ENCODE assay signal across 9 mouse cellular contexts in the genomic region with DNA sequence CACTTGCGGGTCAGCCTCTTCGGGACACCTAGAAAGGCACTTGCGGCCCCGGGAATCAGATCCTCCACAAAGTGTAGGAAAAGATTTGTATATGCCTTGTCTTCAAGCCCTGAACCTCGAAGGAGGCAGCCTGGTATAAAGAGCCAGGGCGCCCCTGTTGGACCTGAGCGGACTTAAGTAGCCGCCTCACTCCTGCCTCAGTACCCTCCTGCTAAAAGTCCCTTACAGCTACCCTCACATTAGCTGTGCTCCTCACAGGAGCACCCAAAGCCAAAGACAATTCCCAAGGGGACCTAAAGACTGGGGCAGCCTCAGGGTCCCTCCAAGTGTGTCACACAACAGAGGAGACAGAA. TPM values are rescaled to one million over a fixed set of nuclear protein-coding genes. Genes with fewer than 3 reads are reported as not detected.
DNase-seq lines count a peak whose midpoint lies in the region; ATAC-seq and TF ChIP-seq lines count a peak whose summit lies in the region.
"Had no signal": no experiment of that assay in that cellular context is flagged by ENCODE, and none has a peak within 500 bp of the region (broad histone marks: within the 10 kb centered on the region; RNA-seq: fewer than 3 reads in every experiment).

No protein-coding gene starts in this region.

- WGBS in lung, postnatal 0 days: 10% methylated on average over 8 of the region's 8 CpGs
- 10% methylated on average over 8 of the region's 8 CpGs for WGBS in forebrain, postnatal 0 days
- whole genome bisulfite sequencing in liver, embryonic 15.5 days (ENCODE audit: insufficient replicate concordance): 11% methylated on average over 8 of the region's 8 CpGs

- H3K9me3 ChIP-seq in lung, postnatal 0 days (ENCODE audit: low read length): no peaks in the 10 kb centered on the region
- no peaks in the 10 kb centered on the region for H3K9me3 ChIP-seq in forebrain, postnatal 0 days (ENCODE audit: low read length)
- H3K9me3 ChIP-seq in liver, embryonic 15.5 days (replicated peaks): no peaks in the 10 kb centered on the region

- H3K27ac ChIP-seq in lung, postnatal 0 days (ENCODE audit: low read length): no peak overlapping the region
- no peak overlapping the region for H3K27ac ChIP-seq in forebrain, postnatal 0 days (ENCODE audit: low read depth, low read length)
- H3K27ac ChIP-seq in liver, embryonic 15.5 days (replicated peaks): no peak overlapping the region

- H3K36me3 ChIP-seq in lung, postnatal 0 days (ENCODE audit: insufficient read depth, low read length): no peaks in the 10 kb centered on the region
- no peaks in the 10 kb centered on the region for H3K36me3 ChIP-seq in forebrain, postnatal 0 days (ENCODE audit: insufficient read depth)
- H3K36me3 ChIP-seq in liver, embryonic 15.5 days (replicated peaks): no peaks in the 10 kb centered on the region

- ATAC-seq in lung, postnatal 0 days: no peak
- ATAC-seq in forebrain, postnatal 0 days: 0 out of 2 replicates have a peak, but pooled peaks have one; percentile 9
- ATAC-seq in liver, embryonic 15.5 days (ENCODE audit: insufficient read depth): no peak

- H3K4me3 ChIP-seq in lung, postnatal 0 days (ENCODE audit: low read depth, low read length): 0 out of 2 replicates have a peak overlapping the region, but pooled peaks have one; percentile 12
- peak overlapping the region; percentile 43 for H3K4me3 ChIP-seq in forebrain, postnatal 0 days (ENCODE audit: low read depth, low read length)
- H3K4me3 ChIP-seq in liver, embryonic 15.5 days (replicated peaks): peak overlapping the region; percentile 12; the same call in 1 of the 2 replicates

- TF ChIP-seq CTCF in lung, postnatal 0 days (IDR thresholded peaks at IDR 0.05): no peak
- TF ChIP-seq CTCF in forebrain, postnatal 0 days (IDR thresholded peaks at IDR 0.05; ENCODE audit: low read depth): no peak

- H3K4me1 ChIP-seq in lung, postnatal 0 days (ENCODE audit: insufficient read depth, low read depth, low read length): no peaks in the 10 kb centered on the region
- H3K4me1 ChIP-seq in forebrain, postnatal 0 days (ENCODE audit: insufficient read depth): no peaks in the 10 kb centered on the region; the same call in 1 of the 2 replicates
- H3K4me1 ChIP-seq in liver, embryonic 15.5 days (replicated peaks): peaks cover 7% of the 10 kb centered on the region; the same call in 1 of the 2 replicates

- H3K4me2 ChIP-seq in lung, postnatal 0 days (replicated peaks; ENCODE audit: low read depth, low read length): peak overlapping the region; percentile 42; the same call in 1 of the 2 replicates
- peak overlapping the region; percentile 91 for H3K4me2 ChIP-seq in forebrain, postnatal 0 days (ENCODE audit: low read depth)
- peak overlapping the region; percentile 41 for H3K4me2 ChIP-seq in liver, embryonic 15.5 days

- TF ChIP-seq EP300 in lung, postnatal 0 days (IDR thresholded peaks at IDR 0.05): no peak

- peaks cover 15% of the 10 kb centered on the region; the same call in 1 of the 2 replicates for H3K27me3 ChIP-seq in lung, postnatal 0 days (replicated peaks; ENCODE audit: insufficient read depth, low read length)
- H3K27me3 ChIP-seq in forebrain, postnatal 0 days (ENCODE audit: insufficient read depth, low read length): no peaks in the 10 kb centered on the region
- peaks cover 41% of the 10 kb centered on the region for H3K27me3 ChIP-seq in liver, embryonic 15.5 days

- DNase-seq in lung, postnatal 0 days (ENCODE audit: low spot score): no peak
- DNase-seq in lung, postnatal 4 days: no peak
- no peak for DNase-seq in forebrain, postnatal 0 days
- DNase-seq in MN1 (ENCODE audit: low spot score): no peak
- DNase-seq in left cerebral cortex, adult 9 months (ENCODE audit: low spot score in 2 of 2): no peak
- DNase-seq in cerebellum, postnatal 4 days (ENCODE audit: low spot score in 2 of 2): no peak
- DNase-seq: adrenal gland, adult 8-10 months; thymus, adult 2 months had no signal

- no peak overlapping the region for H3K9ac ChIP-seq in lung, postnatal 0 days (replicated peaks; ENCODE audit: low read depth)
- peak overlapping the region; percentile 53 for H3K9ac ChIP-seq in forebrain, postnatal 0 days
- H3K9ac ChIP-seq in liver, embryonic 15.5 days: no peak overlapping the region

RNA-seq across cellular contexts. Expression of a gene that starts 0.4 kb away (rescaled TPM):
- polyA plus RNA-seq in lung, postnatal 0 days (2015; fragmentation: Nextera tagmentation; extraction: Ambion mirVana): 0.52 and 0.74 TPM in 2 replicates
- total RNA-seq in forebrain, postnatal 0 days (2014; rRNA removed): 5.5 and 8.7 TPM in 2 replicates
- 2.4 and 4.5 TPM in 2 replicates for polyA plus RNA-seq in forebrain, postnatal 0 days (2015; fragmentation: Nextera tagmentation; extraction: Ambion mirVana)
- 2.2 and 3.2 TPM in 2 replicates for polyA plus RNA-seq in liver, embryonic 15.5 days (2015; fragmentation: Nextera tagmentation; extraction: Ambion mirVana)

RNA-seq across cellular contexts. Expression of a gene that starts 8.4 kb away (rescaled TPM):
- 15.1 and 16.8 TPM in 2 replicates for polyA plus RNA-seq in lung, postnatal 0 days (2015; fragmentation: Nextera tagmentation; extraction: Ambion mirVana)
- 46.5 and 50.4 TPM in 2 replicates for total RNA-seq in forebrain, postnatal 0 days (2014; rRNA removed)
- polyA plus RNA-seq in forebrain, postnatal 0 days (2015; fragmentation: Nextera tagmentation; extraction: Ambion mirVana): 54.5 and 56.8 TPM in 2 replicates
- 4.4 and 4.7 TPM in 2 replicates for polyA plus RNA-seq in liver, embryonic 15.5 days (2015; fragmentation: Nextera tagmentation; extraction: Ambion mirVana)

RNA-seq across cellular contexts. Expression of a gene that starts 39.9 kb away (rescaled TPM):
- 35.6 and 40.0 TPM in 2 replicates for polyA plus RNA-seq in lung, postnatal 0 days (2015; fragmentation: Nextera tagmentation; extraction: Ambion mirVana)
- 85.6 and 112 TPM in 2 replicates for total RNA-seq in forebrain, postnatal 0 days (2014; rRNA removed)
- polyA plus RNA-seq in forebrain, postnatal 0 days (2015; fragmentation: Nextera tagmentation; extraction: Ambion mirVana): 57.3 and 72.9 TPM in 2 replicates
- polyA plus RNA-seq in liver, embryonic 15.5 days (2015; fragmentation: Nextera tagmentation; extraction: Ambion mirVana): 80.6 and 85.9 TPM in 2 replicates

Comparison
In these comparisons a context has a peak if more than half of its experiments do, and no peak if none do; other contexts are left out.
1. H3K4me2 ChIP-seq: peak in every context shown above with its lines; median percentile 91 in forebrain, postnatal 0 days; 42 in lung, postnatal 0 days; 41 in liver, embryonic 15.5 days.